Mouse (Mus musculus) neural tube, embryonic 11.5 days (tissue): Measurements from ENCODE around the gene Map3k13. TPM values are rescaled to one million over a fixed set of nuclear protein-coding genes. Genes with fewer than 3 reads are reported as not detected.

Source experiments
- ATAC-seq: fragments of 200-750 bp; cut with Nextera tagmentation; 2 replicates; pipeline ENCODE4 v1.8.0; 2017; ENCODE audit warnings: moderate number of reproducible peaks, mild to moderate bottlenecking, moderate TSS enrichment, moderate library complexity; ENCODE audit not compliant: insufficient read depth, low FRiP score, low TSS enrichment
- DNase-seq: peaks from one replicate; pipeline ENCODE4 v3.0.0-alpha.2; 2015; ENCODE audit warnings: low spot score
- H3K27ac ChIP-seq: fragments of 300-500 bp; sonication (generic); 2 replicates; pipeline ENCODE4 v1.5.1; 2014; ENCODE audit warnings: low read depth, mild to moderate bottlenecking, low read length
- H3K27me3 ChIP-seq: fragments of 300-500 bp; sonication (generic); 2 replicates; pipeline ENCODE4 v1.6.1; 2014; ENCODE audit warnings: mild to moderate bottlenecking, low read length, mixed read lengths; ENCODE audit not compliant: control insufficient read depth, insufficient read depth
- H3K36me3 ChIP-seq: fragments of 300-500 bp; sonication (generic); 2 replicates; pipeline ENCODE4 v1.6.1; 2014; ENCODE audit warnings: mild to moderate bottlenecking, low read length, moderate library complexity, mixed read lengths; ENCODE audit not compliant: control insufficient read depth, insufficient read depth
- H3K4me1 ChIP-seq: fragments of 300-500 bp; sonication (generic); 2 replicates; pipeline ENCODE4 v1.6.1; 2014; ENCODE audit warnings: low read length, mixed read lengths; ENCODE audit not compliant: control insufficient read depth, insufficient read depth
- H3K4me2 ChIP-seq: fragments of 300-500 bp; sonication (generic); 2 replicates; pipeline ENCODE4 v1.6.1; 2014; ENCODE audit warnings: low read depth, mild to moderate bottlenecking, moderate library complexity
- H3K4me3 ChIP-seq: fragments of 300-500 bp; sonication (generic); 2 replicates; pipeline ENCODE4 v1.5.1; 2014; ENCODE audit warnings: low read depth, low read length
- H3K9ac ChIP-seq: fragments of 300-500 bp; sonication (generic); 2 replicates; pipeline ENCODE4 v1.6.1; 2014; ENCODE audit warnings: mild to moderate bottlenecking, low read length
- H3K9me3 ChIP-seq: fragments of 300-500 bp; sonication (generic); 2 replicates; pipeline ENCODE4 v1.6.1; 2016; ENCODE audit warnings: low read length; ENCODE audit not compliant: control insufficient read depth
- WGBS: fragments of 180-500 bp; shearing (Covaris S2); extraction: QIAGEN DNeasy Blood & Tissue Kit; methylation state at CpG from one replicate; pipeline ENCODE4 v1.1.7; 2014; 5-methylcytosine and 5-hydroxymethylcytosine counted together
- polyA plus RNA-seq: library from polyadenylated mRNA; unstranded; fragments of >200 nt; fragmentation: Nextera tagmentation; extraction: Ambion mirVana; gene quantifications from 2 replicates; pipeline ENCODE4 v1.2.1, GENCODE M21; 2014

Map3k13 gene
- polyA plus RNA-seq, 1 experiment from 2014 or later, result 10.6 TPM

GRCm38 (mm10) chr16:21848847-21849246, 54.7 kb downstream of the Map3k13 start:
- no peak overlapping the region; the same call in 1 of the 2 replicates for H3K4me2 ChIP-seq
- peaks cover 8% of the 10 kb centered on the region; the same call in 1 of the 2 replicates for H3K4me1 ChIP-seq
- no peak overlapping the region for H3K27ac ChIP-seq
- no peaks in the 10 kb centered on the region for H3K36me3 ChIP-seq
- H3K4me3 ChIP-seq, result no peak overlapping the region
- DNase-seq (no peak), ATAC-seq (no peak)
- H3K9me3 ChIP-seq, result no peaks in the 10 kb centered on the region
- whole genome bisulfite sequencing, result 91% methylated on average over 4 of the region's 4 CpGs
- H3K9ac ChIP-seq, result no peak overlapping the region
- no peaks in the 10 kb centered on the region for H3K27me3 ChIP-seq

GRCm38 (mm10) chr16:21852374-21852773, 58.2 kb downstream of the Map3k13 start:
- Histone ChIP-seq H3K9me3 (no peaks in the 10 kb centered on the region), H3K4me1 (peaks cover 8% of the 10 kb centered on the region; the same call in 1 of the 2 replicates), H3K27me3 (no peaks in the 10 kb centered on the region), H3K36me3 (no peaks in the 10 kb centered on the region), H3K9ac (no peak overlapping the region), H3K4me2 (no peak overlapping the region), H3K4me3 (no peak overlapping the region), H3K27ac (peak overlapping the region; percentile 67)
- DNase-seq (no peak), ATAC-seq (no peak)
- WGBS, result 87% methylated on average over 7 of the region's 7 CpGs

GRCm38 (mm10) chr16:21853446-21853941, 59.3 kb downstream of the Map3k13 start:
- Histone ChIP-seq H3K27me3 (no peaks in the 10 kb centered on the region), H3K27ac (peak overlapping the region; percentile 67; the same call in 1 of the 2 replicates), H3K4me3 (no peak overlapping the region), H3K9ac (no peak overlapping the region), H3K9me3 (no peaks in the 10 kb centered on the region), H3K36me3 (no peaks in the 10 kb centered on the region), H3K4me2 (no peak overlapping the region), H3K4me1 (peaks cover 10% of the 10 kb centered on the region; the same call in 1 of the 2 replicates)
- no peak for ATAC-seq
- WGBS, result 55% methylated on average over 7 of the region's 7 CpGs
- DNase-seq, result peak; percentile 26

- Histone ChIP-seq H3K4me2 (no peak overlapping the region), H3K4me3 (no peak overlapping the region), H3K36me3 (no peaks in the 10 kb centered on the region), H3K9me3 (no peaks in the 10 kb centered on the region), H3K4me1 (peaks cover 10% of the 10 kb centered on the region; the same call in 1 of the 2 replicates), H3K27ac (no peak overlapping the region), H3K27me3 (no peaks in the 10 kb centered on the region), H3K9ac (no peak overlapping the region)
- WGBS, result 86% methylated on average over 5 of the region's 5 CpGs
- DNase-seq, result no peak
- ATAC-seq, result no peak
Measured at GRCm38 (mm10) chr16:21854589-21855284, 60.6 kb downstream of the Map3k13 start.

- WGBS, result 81% methylated on average over 5 of the region's 5 CpGs
- DNase-seq, result no peak
Measured at GRCm38 (mm10) chr16:21856134-21856533, 62.0 kb downstream of the Map3k13 start.

GRCm38 (mm10) chr16:21857126-21857644, 63.0 kb downstream of the Map3k13 start:
- H3K4me3 ChIP-seq, result no peak overlapping the region
- WGBS, result 57% methylated on average over 4 of the region's 4 CpGs
- no peaks in the 10 kb centered on the region for H3K9me3 ChIP-seq
- no peaks in the 10 kb centered on the region for H3K36me3 ChIP-seq
- H3K4me2 ChIP-seq, result no peak overlapping the region
- ATAC-seq (no peak), DNase-seq (no peak)
- no peak overlapping the region for H3K27ac ChIP-seq
- H3K9ac ChIP-seq, result no peak overlapping the region
- peaks cover 8% of the 10 kb centered on the region; the same call in 1 of the 2 replicates for H3K4me1 ChIP-seq
- no peaks in the 10 kb centered on the region for H3K27me3 ChIP-seq

More at GRCm38 (mm10) chr16:21856134-21856533, 62.0 kb downstream of the Map3k13 start:
- H3K4me2 ChIP-seq, result no peak overlapping the region
- H3K9me3 ChIP-seq, result no peaks in the 10 kb centered on the region
- peaks cover 8% of the 10 kb centered on the region; the same call in 1 of the 2 replicates for H3K4me1 ChIP-seq
- no peak overlapping the region for H3K9ac ChIP-seq
- no peaks in the 10 kb centered on the region for H3K36me3 ChIP-seq
- H3K4me3 ChIP-seq, result no peak overlapping the region
- ATAC-seq, result no peak
- no peak overlapping the region for H3K27ac ChIP-seq
- no peaks in the 10 kb centered on the region for H3K27me3 ChIP-seq

- Histone ChIP-seq H3K9ac (no peak overlapping the region), H3K36me3 (no peaks in the 10 kb centered on the region), H3K9me3 (no peaks in the 10 kb centered on the region), H3K4me1 (peaks cover 3% of the 10 kb centered on the region; the same call in 1 of the 2 replicates), H3K27me3 (no peaks in the 10 kb centered on the region), H3K4me2 (no peak overlapping the region), H3K27ac (peak overlapping the region; percentile 71), H3K4me3 (no peak overlapping the region)
- 68% methylated on average over 6 of the region's 6 CpGs for WGBS
- ATAC-seq (no peak), DNase-seq (no peak)
Measured at GRCm38 (mm10) chr16:21858163-21858562, 64.0 kb downstream of the Map3k13 start.

GRCm38 (mm10) chr16:21858882-21859281, 64.7 kb downstream of the Map3k13 start:
- H3K4me2 ChIP-seq, result no peak overlapping the region
- no peak overlapping the region for H3K4me3 ChIP-seq
- H3K9me3 ChIP-seq, result no peaks in the 10 kb centered on the region
- WGBS, result 65% methylated on average over 8 of the region's 8 CpGs
- H3K27ac ChIP-seq, result peak overlapping the region; percentile 71
- H3K36me3 ChIP-seq, result no peaks in the 10 kb centered on the region
- DNase-seq, result peak; percentile 29
- 0 out of 2 replicates have a peak, but pooled peaks cover 2% of the 10 kb centered on the region for H3K4me1 ChIP-seq
- H3K9ac ChIP-seq, result no peak overlapping the region
- peak; percentile 82 for ATAC-seq
- no peaks in the 10 kb centered on the region for H3K27me3 ChIP-seq
